Mouse (Mus musculus) left cerebral cortex, adult 11 months (tissue): ENCODE data around the gene Speer4f2.
"Not testable (repeated sequence)": the region's sequence is repeated elsewhere in the genome, so short reads cannot be mapped to it uniquely, and the experiment has no call there.

Experiments
- DNase-seq: peaks from one replicate; pipeline ENCODE4 v3.0.0; 2022; ENCODE audit warnings: low spot score

Speer4f2 gene

DNA sequence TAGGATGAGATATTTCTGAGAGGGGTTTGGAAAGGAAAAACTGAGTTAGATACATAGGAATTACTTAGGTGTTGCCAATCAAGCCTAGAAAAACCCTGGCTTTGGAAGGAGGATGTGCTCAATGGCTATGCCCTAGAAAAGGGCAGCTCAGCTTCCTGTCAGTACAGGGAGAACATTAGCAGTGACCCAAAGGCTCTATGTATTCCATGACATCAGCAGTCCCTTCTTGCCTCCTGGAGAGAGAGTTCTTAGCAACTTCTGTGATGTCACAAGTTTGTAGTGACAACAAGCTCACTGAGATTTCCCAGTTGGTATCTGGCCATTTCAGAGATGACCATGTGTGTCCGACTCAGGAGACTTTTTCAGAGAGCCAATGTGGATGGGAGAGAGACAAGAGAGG, at the start of gene Speer4f2:
Gene Speer4f2, plus strand, starts transcription at position 301 of the 400 bp plus-strand sequence.
- DNase-seq, result not testable (repeated sequence)

DNA sequence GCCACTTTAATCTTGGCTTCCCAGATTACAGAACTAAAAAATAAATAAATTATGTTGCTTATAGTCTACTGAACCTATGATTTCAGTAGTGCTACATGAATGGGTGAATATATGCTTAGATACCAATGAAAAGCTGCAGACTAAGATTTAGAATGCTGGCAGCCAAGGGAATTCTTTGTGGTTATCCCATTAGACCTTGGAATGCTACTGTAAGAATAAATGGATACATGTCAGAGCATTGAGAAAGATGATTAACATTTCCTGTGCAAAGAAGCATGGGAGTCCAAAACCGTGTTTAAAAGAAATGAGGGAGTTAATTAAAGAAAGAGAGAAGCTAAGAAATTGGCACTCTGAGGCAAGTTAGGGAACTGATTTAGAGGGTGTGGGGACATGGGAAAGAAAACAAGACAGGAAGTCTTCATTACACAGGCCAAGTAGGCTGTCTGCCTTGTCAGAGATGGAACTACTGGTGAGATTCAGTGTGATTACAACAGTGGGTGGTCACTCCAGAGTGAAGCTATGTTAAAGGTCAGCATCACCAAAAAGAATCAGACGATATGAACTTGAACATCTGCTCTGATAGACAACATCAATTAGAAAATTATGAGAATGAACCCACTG, 43.9 kb upstream of the Speer4f2 start:
- DNase-seq, result no peak

GRCm38 (mm10) chr5:17334836-17335235, 38.1 kb upstream of the Speer4f2 start:
- DNase-seq, result no peak

- DNase-seq, result not testable (repeated sequence)
These were observed 27.2 kb upstream of the Speer4f2 start for GRCm38 (mm10) chr5:17345741-17346140.

DNA sequence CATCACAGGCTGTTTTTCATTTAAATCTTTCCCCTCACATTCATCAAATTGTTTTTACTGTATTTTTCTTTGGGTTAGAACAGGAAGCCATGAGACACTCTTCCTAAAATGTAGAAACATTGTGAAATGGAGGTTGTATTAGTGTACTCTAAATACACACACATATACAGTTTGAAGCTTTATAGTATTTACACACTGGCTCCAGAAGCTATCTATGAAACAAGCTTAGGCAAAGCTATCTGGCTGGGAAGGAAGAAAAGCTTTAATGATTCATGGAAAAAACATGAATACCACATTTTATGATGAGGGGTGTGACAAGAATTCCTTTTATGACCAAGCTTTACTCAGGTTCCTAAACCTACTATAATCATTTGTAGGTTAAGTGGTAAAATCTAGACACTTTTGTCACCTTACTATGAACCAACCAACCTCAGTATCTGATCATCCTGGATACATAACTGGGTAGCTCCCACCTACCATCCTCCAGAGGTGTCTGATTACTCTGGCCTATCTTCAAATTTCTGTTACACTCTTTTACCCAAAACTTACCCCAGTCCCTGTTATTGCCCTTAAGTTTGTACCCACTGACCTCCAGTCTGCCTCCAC, 13.5 kb upstream of the Speer4f2 start:
- no peak for DNase-seq

GRCm38 (mm10) chr5:17389926-17390325, 16.9 kb downstream of the Speer4f2 start:
- DNase-seq, result no peak

DNA sequence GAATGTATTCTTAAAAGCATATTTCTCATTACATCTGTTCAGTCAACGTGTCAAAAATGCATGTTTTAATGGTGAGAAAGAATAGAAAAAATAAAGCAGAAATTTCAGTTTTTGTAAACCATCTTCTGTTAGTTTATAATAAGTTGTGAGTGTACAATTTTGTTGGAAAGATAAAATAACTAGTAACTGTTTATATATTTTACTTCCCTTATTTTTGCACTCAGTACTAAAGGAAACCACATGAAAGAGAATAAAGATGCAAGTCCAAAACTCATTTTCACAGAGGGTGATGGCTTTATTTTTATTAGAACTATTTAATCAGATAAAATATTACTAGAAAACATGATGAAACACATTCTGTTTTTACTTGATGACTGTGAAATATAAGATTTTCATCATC, 18.2 kb downstream of the Speer4f2 start:
- no peak for DNase-seq

- DNase-seq, result no peak
These were observed 27.6 kb downstream of the Speer4f2 start for GRCm38 (mm10) chr5:17400571-17400970.

DNA sequence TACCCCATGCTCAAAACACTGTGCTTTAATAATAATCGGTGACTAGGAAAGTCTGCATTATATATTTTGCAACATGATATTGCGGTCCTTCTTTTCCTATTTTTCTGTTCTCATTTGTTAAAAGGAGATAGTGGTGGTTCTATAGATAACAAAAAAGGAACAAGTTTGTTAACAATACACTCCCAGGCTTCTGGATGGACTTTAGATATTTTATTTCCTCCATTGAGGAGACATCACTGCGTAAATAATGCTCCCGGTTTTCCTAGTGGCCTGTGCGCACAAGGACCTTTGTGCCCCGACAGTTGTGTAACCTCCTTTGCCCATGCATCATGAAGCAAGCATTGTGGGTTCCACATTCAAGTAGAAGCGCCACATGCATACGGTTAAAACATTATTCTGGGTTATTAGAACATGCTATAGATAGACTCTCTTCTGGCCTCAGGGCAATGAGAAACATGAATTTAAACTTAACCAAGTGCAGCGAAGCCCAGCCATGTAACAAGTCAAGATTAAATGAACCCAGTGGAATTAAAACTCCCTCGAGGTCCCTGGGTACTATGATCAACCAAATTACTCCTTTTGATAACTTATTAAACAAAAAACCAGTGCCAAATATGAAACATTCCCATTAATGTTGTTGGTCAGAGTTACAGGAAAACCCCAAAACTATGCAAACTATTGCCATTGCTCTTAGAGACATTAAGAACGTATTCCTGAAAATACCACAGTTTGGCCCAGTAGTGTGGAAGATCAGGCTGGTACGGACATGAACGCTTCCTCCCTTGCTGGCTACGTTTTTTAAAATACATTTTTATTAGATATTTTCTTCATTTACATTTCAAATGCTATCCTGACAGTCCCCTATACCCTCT, 28.5 kb downstream of the Speer4f2 start:
- no peak for DNase-seq

DNA sequence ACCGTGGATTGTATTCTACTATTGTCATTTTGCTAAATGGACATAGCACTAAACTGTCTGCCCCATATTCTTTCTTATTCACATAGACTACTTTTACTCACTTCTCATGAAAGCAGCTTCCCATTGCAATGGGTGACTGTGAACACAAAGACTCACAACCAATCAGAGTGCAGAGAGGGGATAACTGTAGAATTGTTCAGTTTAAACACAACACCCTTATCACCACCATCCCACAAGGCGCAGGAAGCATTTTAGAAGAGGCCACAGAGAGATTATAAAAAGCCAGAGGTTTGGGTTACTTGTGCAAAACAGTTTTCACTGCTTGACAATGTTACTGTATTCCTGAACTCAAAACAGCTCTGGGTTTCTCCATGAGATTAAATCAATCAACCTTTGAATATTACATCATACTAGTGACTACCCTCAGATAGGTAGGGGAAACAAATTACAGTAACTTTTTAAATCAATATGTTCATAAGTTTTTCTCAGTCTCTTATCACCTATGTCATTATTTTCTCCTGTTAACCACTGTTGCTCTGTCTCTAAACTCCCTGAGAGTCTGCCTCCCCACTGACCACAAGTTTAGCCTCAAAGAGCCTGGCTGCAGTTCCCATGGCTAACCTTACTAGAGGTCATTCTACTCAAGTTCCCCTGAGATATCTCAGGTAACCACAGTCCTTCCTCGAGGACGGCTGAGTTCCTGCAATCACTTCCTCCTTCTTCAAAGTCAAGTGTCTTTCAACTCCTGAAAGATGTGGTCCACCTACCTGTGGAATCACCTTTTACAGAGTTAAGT, 29.5 kb downstream of the Speer4f2 start:
- no peak for DNase-seq

GRCm38 (mm10) chr5:17403584-17403983, 30.6 kb downstream of the Speer4f2 start:
- DNase-seq, result no peak

DNA sequence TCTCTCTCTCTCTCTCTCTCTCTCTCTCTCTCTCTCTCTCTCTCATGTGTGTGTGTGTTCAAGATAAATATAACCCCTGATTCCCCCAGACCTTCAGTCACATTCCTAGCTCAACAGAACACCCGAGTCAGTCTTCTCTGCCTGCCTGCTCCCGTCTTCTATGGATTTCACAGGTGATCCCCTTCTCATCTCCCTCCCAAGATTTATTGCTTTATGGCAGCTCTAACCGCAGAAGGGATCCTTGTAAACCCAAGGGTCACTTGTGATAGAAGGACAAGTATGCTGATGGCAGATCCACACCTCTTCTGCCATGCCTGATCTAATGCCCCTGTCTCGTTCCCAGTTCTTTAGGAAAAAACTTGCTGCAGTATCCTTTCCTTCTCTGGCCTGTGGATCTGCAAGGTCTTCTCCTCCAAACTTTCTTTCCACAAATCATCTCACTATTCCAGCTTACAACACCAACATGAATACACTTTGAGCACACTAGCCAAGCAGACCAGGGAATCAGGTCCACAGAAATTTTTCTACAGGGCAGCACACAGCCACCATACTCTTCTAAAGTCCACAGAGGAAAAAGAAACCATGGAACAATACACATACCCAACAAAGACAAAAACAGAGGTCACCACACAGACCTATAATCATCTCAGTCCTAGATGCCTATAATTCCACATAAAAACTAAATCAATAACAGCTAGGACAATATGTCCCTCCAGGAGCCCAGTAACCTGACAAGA, 36.1 kb downstream of the Speer4f2 start:
- no peak for DNase-seq

DNA sequence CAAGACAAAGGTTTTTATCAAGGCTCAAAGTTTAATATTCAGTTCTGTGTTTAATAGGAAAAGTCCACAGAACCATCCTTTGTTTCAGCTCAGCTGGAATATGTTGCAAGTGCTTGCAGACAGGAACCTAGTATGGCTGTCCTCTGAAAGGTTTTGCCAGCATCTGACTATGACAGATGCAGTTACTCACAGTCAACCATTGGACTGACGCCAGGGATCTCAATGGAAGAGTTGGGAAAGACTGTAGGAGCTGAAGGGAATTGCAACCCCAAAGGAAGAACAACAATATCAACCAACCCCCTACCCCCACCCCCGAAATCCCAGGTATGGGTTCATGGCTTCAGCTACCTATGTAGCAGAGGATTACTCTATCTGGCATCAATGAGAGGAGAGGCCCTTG, 44.2 kb downstream of the Speer4f2 start:
- no peak for DNase-seq

DNA sequence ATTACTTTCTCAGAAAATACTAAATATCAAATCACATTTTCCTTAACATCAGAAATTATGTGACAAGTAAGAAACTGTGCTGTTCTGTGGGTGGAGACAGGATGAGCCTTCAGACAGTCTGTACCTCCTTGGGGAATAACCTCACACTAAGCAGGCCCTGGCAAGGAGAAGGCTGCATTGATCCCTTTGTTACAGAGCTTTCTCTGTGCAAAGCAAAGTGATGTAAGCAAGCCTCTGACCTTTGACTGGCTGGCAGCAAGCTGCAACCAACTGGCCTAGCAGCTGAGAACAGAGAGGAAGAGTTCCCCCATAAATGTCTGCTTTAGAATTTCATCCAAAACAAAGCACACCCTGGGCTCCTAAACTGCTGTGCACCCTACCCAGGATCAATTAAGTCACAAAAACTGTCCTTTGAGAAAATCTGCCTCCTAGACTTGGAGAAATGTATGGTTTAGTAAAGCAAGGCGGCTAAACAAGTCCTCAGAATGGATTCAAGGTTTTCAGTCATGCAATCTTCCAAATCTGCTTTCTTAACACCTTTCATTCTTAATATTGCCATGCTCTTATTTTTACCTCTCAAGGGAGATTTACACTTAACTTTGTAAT, 46.3 kb downstream of the Speer4f2 start:
- DNase-seq, result no peak

DNA sequence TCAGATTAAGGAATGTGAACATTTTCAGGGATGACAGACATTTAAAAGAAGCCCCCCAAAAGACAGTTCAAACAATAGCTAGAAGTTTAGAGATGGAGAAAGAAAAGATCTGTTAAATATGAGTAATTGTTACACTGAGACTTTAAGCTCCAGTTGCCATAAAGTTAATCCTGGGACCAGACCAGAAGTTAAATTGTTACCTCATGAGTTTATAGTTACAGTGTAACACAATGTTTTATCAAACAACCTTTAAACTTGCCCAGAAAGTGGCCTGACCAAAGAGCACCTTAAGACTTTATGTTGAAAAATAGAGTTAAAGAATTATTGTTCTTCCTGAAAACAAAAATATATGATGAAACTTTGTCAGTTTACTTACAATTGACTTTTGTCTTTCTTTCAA, 46.9 kb downstream of the Speer4f2 start:
- DNase-seq, result no peak

GRCm38 (mm10) chr5:17422225-17422624, 49.2 kb downstream of the Speer4f2 start:
- DNase-seq, result no peak

- no peak for DNase-seq
These were observed 54.0 kb downstream of the Speer4f2 start for GRCm38 (mm10) chr5:17426930-17427329.
